Comparison of ENCODE assay signal across 10 mouse cellular contexts in the genomic region with DNA sequence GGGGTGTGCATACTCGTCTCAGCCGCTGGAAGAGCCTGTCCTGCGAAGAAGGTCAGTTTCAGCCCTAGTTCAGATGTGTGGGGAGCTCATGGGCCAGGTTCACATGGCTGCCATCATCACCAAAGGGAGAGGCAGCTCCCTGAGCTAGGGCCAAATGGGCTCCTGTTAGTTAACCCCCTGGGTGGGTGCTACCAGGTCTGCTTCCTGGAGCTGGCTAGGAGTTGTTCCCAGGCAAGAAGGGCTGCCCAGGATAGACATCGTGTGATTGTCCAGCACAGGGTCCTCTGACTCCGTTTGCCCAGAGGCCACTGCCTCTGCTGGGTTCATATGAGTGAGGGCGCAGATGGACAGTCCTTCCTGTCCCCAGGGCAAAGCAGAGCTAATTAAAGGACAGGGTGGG. TPM values are rescaled to one million over a fixed set of nuclear protein-coding genes. Genes with fewer than 3 reads are reported as not detected.
A peak's percentile ranks its signal among the peaks of the same experiment; 100 is the strongest.
DNase-seq lines count a peak whose midpoint lies in the region; ATAC-seq and TF ChIP-seq lines count a peak whose summit lies in the region.
"Had no signal": no experiment of that assay in that cellular context is flagged by ENCODE, and none has a peak within 500 bp of the region (broad histone marks: within the 10 kb centered on the region; RNA-seq: fewer than 3 reads in every experiment).

No protein-coding gene starts in this region.

- no peaks in the 10 kb centered on the region for H3K9me3 ChIP-seq in heart, postnatal 0 days (replicated peaks; ENCODE audit: control insufficient read depth, low read length)
- no peaks in the 10 kb centered on the region for H3K9me3 ChIP-seq in intestine, embryonic 16.5 days (ENCODE audit: control insufficient read depth, low read length)
- no peaks in the 10 kb centered on the region for H3K9me3 ChIP-seq in neural tube, embryonic 13.5 days

- no peak for TF ChIP-seq CTCF in heart, postnatal 0 days (IDR thresholded peaks at IDR 0.05; ENCODE audit: low read depth)
- no peak for TF ChIP-seq CTCF in embryonic fibroblast, embryonic 13.5 days (IDR thresholded peaks at IDR 0.05; ENCODE audit: borderline replicate concordance, insufficient read depth, low read length)

- no peak for TF ChIP-seq EP300 in heart, postnatal 0 days (IDR thresholded peaks at IDR 0.05; ENCODE audit: low read depth)

- intact Hi-C loops in gastrocnemius, postnatal 36 days (cut with DNase I), result no loop called here
- intact Hi-C loops in gastrocnemius, postnatal 14 days (cut with DNase I; ENCODE audit: low total_unique reads), result no loop called here

- H3K27ac ChIP-seq in heart, postnatal 0 days (ENCODE audit: low read depth), result no peak overlapping the region
- peak overlapping the region; percentile 89 for H3K27ac ChIP-seq in embryonic fibroblast, embryonic 13.5 days (ENCODE audit: insufficient read depth, low read length)
- peak overlapping the region; percentile 73 for H3K27ac ChIP-seq in intestine, embryonic 16.5 days (ENCODE audit: low read length)
- H3K27ac ChIP-seq in neural tube, embryonic 13.5 days (replicated peaks), result peak overlapping the region; percentile 96

- H3K27me3 ChIP-seq in heart, postnatal 0 days (ENCODE audit: control insufficient read depth, insufficient read depth, low read length), result no peaks in the 10 kb centered on the region
- H3K27me3 ChIP-seq in intestine, embryonic 16.5 days (replicated peaks; ENCODE audit: control insufficient read depth, insufficient read depth, low read length), result no peaks in the 10 kb centered on the region
- no peaks in the 10 kb centered on the region for H3K27me3 ChIP-seq in neural tube, embryonic 13.5 days
- H3K27me3 ChIP-seq: CH12.LX had no signal

- DNase-seq in heart, postnatal 0 days (ENCODE audit: low spot score), result no peak
- DNase-seq in heart, adult 11 months, result no peak
- no peak for DNase-seq in adrenal gland, adult 18-20 months (ENCODE audit: low spot score in 2 of 2)
- DNase-seq in gastrocnemius, postnatal 36 days, result no peak
- DNase-seq in gastrocnemius, postnatal 14 days, result no peak
- DNase-seq: kidney, adult 18-20 months had no signal

- WGBS in heart, postnatal 0 days, result 53% methylated on average over 6 of the region's 6 CpGs
- WGBS in intestine, embryonic 16.5 days, result 47% methylated on average over 6 of the region's 6 CpGs
- 25% methylated on average over 6 of the region's 6 CpGs for WGBS in neural tube, embryonic 13.5 days

- TF ChIP-seq POLR2A in embryonic fibroblast, embryonic 13.5 days (IDR thresholded peaks at IDR 0.05; ENCODE audit: low read depth, low read length), result no peak

- H3K4me3 ChIP-seq in heart, postnatal 0 days (ENCODE audit: low read depth, low read length), result no peak overlapping the region
- 0 out of 2 replicates have a peak overlapping the region, but pooled peaks have one; percentile 2 for H3K4me3 ChIP-seq in embryonic fibroblast, embryonic 13.5 days (ENCODE audit: insufficient read depth, low read length)
- H3K4me3 ChIP-seq in intestine, embryonic 16.5 days (ENCODE audit: low read length), result peak overlapping the region; percentile 29; the same call in 1 of the 2 replicates
- peak overlapping the region; percentile 32 for H3K4me3 ChIP-seq in neural tube, embryonic 13.5 days

- ATAC-seq in heart, postnatal 0 days (ENCODE audit: insufficient read depth, low read depth), result no peak
- ATAC-seq in intestine, embryonic 16.5 days, result no peak
- ATAC-seq in neural tube, embryonic 13.5 days (ENCODE audit: low read depth), result peak; percentile 12

- peak overlapping the region; percentile 17; the same call in 1 of the 2 replicates for H3K4me2 ChIP-seq in heart, postnatal 0 days (ENCODE audit: low read depth, low read length)
- H3K4me2 ChIP-seq in intestine, embryonic 16.5 days (ENCODE audit: low read depth, low read length), result peak overlapping the region; percentile 33
- peak overlapping the region; percentile 57 for H3K4me2 ChIP-seq in neural tube, embryonic 13.5 days

- H3K9ac ChIP-seq in heart, postnatal 0 days (replicated peaks; ENCODE audit: low read depth, low read length), result no peak overlapping the region
- peak overlapping the region; percentile 57 for H3K9ac ChIP-seq in intestine, embryonic 16.5 days (ENCODE audit: low read depth, low read length)
- peak overlapping the region; percentile 66 for H3K9ac ChIP-seq in neural tube, embryonic 13.5 days

- H3K36me3 ChIP-seq in heart, postnatal 0 days (replicated peaks; ENCODE audit: control insufficient read depth, insufficient read depth, low read length), result peaks cover 27% of the 10 kb centered on the region
- peaks cover 17% of the 10 kb centered on the region for H3K36me3 ChIP-seq in intestine, embryonic 16.5 days (ENCODE audit: control insufficient read depth, insufficient read depth, low read length)
- H3K36me3 ChIP-seq in neural tube, embryonic 13.5 days, result peaks cover 28% of the 10 kb centered on the region

- H3K4me1 ChIP-seq in heart, postnatal 0 days (ENCODE audit: control insufficient read depth, insufficient read depth), result peaks cover 46% of the 10 kb centered on the region
- H3K4me1 ChIP-seq in embryonic fibroblast, embryonic 13.5 days (ENCODE audit: control insufficient read depth, insufficient read depth, low read length), result peaks cover 17% of the 10 kb centered on the region
- H3K4me1 ChIP-seq in intestine, embryonic 16.5 days (ENCODE audit: control insufficient read depth, insufficient read depth, low read length), result peaks cover 38% of the 10 kb centered on the region
- H3K4me1 ChIP-seq in neural tube, embryonic 13.5 days (replicated peaks), result peaks cover 60% of the 10 kb centered on the region

RNA-seq across cellular contexts. Expression of gene Tmem120a, which starts 18.3 kb away (rescaled TPM):
- total RNA-seq in heart, postnatal 0 days (2014; rRNA removed; ENCODE audit: low replicate concordance), result 25.6 and 32.6 TPM in 2 replicates
- polyA plus RNA-seq in heart, postnatal 0 days (2015; fragmentation: Nextera tagmentation; extraction: Ambion mirVana), result 33.9 and 34.2 TPM in 2 replicates
- polyA plus RNA-seq in embryonic fibroblast, embryonic 13.5 days (2011; ENCODE audit: insufficient read length, low read depth, missing spikeins), result 89.3 and 94.7 TPM in 2 replicates
- polyA plus RNA-seq in intestine, embryonic 16.5 days (2015; fragmentation: Nextera tagmentation; extraction: Ambion mirVana), result 65.1 and 65.8 TPM in 2 replicates
- polyA plus RNA-seq in neural tube, embryonic 13.5 days (2015; fragmentation: Nextera tagmentation; extraction: Ambion mirVana), result 80.3 and 84.5 TPM in 2 replicates
- total RNA-seq in adrenal gland, adult 18-20 months (2021), result 10 to 100 TPM; 46.2 to 94.5 TPM
- 1 to 10 TPM; 4.3 to 7.8 TPM for total RNA-seq in gastrocnemius, postnatal 36 days (2021)
- 1 to 10 TPM; 3.8 to 5.2 TPM for total RNA-seq in gastrocnemius, postnatal 14 days (2021)

RNA-seq across cellular contexts. Expression of gene Styxl1, which starts 52.2 kb away (rescaled TPM):
- not detected in 2 replicates for total RNA-seq in heart, postnatal 0 days (2014; rRNA removed; ENCODE audit: low replicate concordance)
- polyA plus RNA-seq in heart, postnatal 0 days (2015; fragmentation: Nextera tagmentation; extraction: Ambion mirVana), result 0.18 and 0.42 TPM in 2 replicates
- 0.50 TPM in 1 of 2 replicates, not detected in the other for polyA plus RNA-seq in embryonic fibroblast, embryonic 13.5 days (2011; ENCODE audit: insufficient read length, low read depth, missing spikeins)
- polyA plus RNA-seq in intestine, embryonic 16.5 days (2015; fragmentation: Nextera tagmentation; extraction: Ambion mirVana), result 0.21 and 0.35 TPM in 2 replicates
- polyA plus RNA-seq in neural tube, embryonic 13.5 days (2015; fragmentation: Nextera tagmentation; extraction: Ambion mirVana), result 0.68 TPM in 1 of 2 replicates, not detected in the other
- under 1 TPM; 0.23 to 0.51 TPM for total RNA-seq in adrenal gland, adult 18-20 months (2021)
- not detected for total RNA-seq in gastrocnemius, postnatal 36 days (2021)
- total RNA-seq in gastrocnemius, postnatal 14 days (2021), result not detected
- total RNA-seq: CH12.LX had no signal

RNA-seq across cellular contexts. Expression of gene Mdh2, which starts 52.3 kb away (rescaled TPM):
- 389 and 420 TPM in 2 replicates for total RNA-seq in heart, postnatal 0 days (2014; rRNA removed; ENCODE audit: low replicate concordance)
- 2,045 and 2,081 TPM in 2 replicates for polyA plus RNA-seq in heart, postnatal 0 days (2015; fragmentation: Nextera tagmentation; extraction: Ambion mirVana)
- polyA plus RNA-seq in embryonic fibroblast, embryonic 13.5 days (2011; ENCODE audit: insufficient read length, low read depth, missing spikeins), result 495 and 573 TPM in 2 replicates
- polyA plus RNA-seq in intestine, embryonic 16.5 days (2015; fragmentation: Nextera tagmentation; extraction: Ambion mirVana), result 873 and 892 TPM in 2 replicates
- polyA plus RNA-seq in neural tube, embryonic 13.5 days (2015; fragmentation: Nextera tagmentation; extraction: Ambion mirVana), result 607 and 633 TPM in 2 replicates
- total RNA-seq in adrenal gland, adult 18-20 months (2021), result 100 to 1,000 TPM; 474 to 759 TPM
- total RNA-seq in gastrocnemius, postnatal 36 days (2021), result 1,000 to 10,000 TPM; 1,079 to 1,088 TPM
- total RNA-seq in gastrocnemius, postnatal 14 days (2021), result 1,000 to 10,000 TPM; 1,031 to 1,199 TPM

RNA-seq across cellular contexts. Expression of gene Por, which starts 56.2 kb away (rescaled TPM):
- total RNA-seq in heart, postnatal 0 days (2014; rRNA removed; ENCODE audit: low replicate concordance), result 71.7 and 85.6 TPM in 2 replicates
- polyA plus RNA-seq in heart, postnatal 0 days (2015; fragmentation: Nextera tagmentation; extraction: Ambion mirVana), result 44.9 and 45.0 TPM in 2 replicates
- 58.5 and 98.3 TPM in 2 replicates for polyA plus RNA-seq in embryonic fibroblast, embryonic 13.5 days (2011; ENCODE audit: insufficient read length, low read depth, missing spikeins)
- polyA plus RNA-seq in intestine, embryonic 16.5 days (2015; fragmentation: Nextera tagmentation; extraction: Ambion mirVana), result 111 and 116 TPM in 2 replicates
- polyA plus RNA-seq in neural tube, embryonic 13.5 days (2015; fragmentation: Nextera tagmentation; extraction: Ambion mirVana), result 110 and 114 TPM in 2 replicates
- 100 to 1,000 TPM; 315 to 352 TPM for total RNA-seq in adrenal gland, adult 18-20 months (2021)
- 10 to 100 TPM; 26.3 to 31.8 TPM for total RNA-seq in gastrocnemius, postnatal 36 days (2021)
- 10 to 100 TPM; 18.7 to 19.4 TPM for total RNA-seq in gastrocnemius, postnatal 14 days (2021)
